Mouse (Mus musculus) stomach, embryonic 15.5 days (tissue): ENCODE results near the gene Shank3. TPM values are rescaled to one million over a fixed set of nuclear protein-coding genes. Genes with fewer than 3 reads are reported as not detected.

Experiments
- ATAC-seq: fragments of 200-750 bp; cut with Nextera tagmentation; 2 replicates; pipeline ENCODE4 v1.8.0; 2017; ENCODE audit warnings: low read depth, moderate number of reproducible peaks, moderate TSS enrichment; ENCODE audit not compliant: insufficient read depth, low FRiP score
- H3K27ac ChIP-seq: fragments of 300-500 bp; sonication (generic); 2 replicates; pipeline ENCODE4 v1.5.1; 2015; ENCODE audit warnings: mild to moderate bottlenecking, inconsistent platforms
- H3K27me3 ChIP-seq: fragments of 300-500 bp; sonication (generic); replicated peaks from 2 replicates; pipeline ENCODE4 v1.6.1; 2015; ENCODE audit warnings: inconsistent platforms
- H3K36me3 ChIP-seq: fragments of 300-500 bp; sonication (generic); 2 replicates; pipeline ENCODE4 v1.6.1; 2015; ENCODE audit warnings: inconsistent platforms
- H3K4me1 ChIP-seq: fragments of 300-500 bp; sonication (generic); 2 replicates; pipeline ENCODE4 v1.6.1; 2015; ENCODE audit warnings: inconsistent platforms
- H3K4me2 ChIP-seq: fragments of 300-500 bp; sonication (generic); 2 replicates; pipeline ENCODE4 v1.6.1; 2015; ENCODE audit warnings: mild to moderate bottlenecking, inconsistent platforms
- H3K4me3 ChIP-seq: fragments of 300-500 bp; sonication (generic); replicated peaks from 2 replicates; pipeline ENCODE4 v1.5.1; 2015; ENCODE audit warnings: inconsistent platforms
- H3K9ac ChIP-seq: fragments of 300-500 bp; sonication (generic); 2 replicates; pipeline ENCODE4 v1.6.1; 2015; ENCODE audit warnings: inconsistent platforms
- H3K9me3 ChIP-seq: fragments of 300-500 bp; sonication (generic); 2 replicates; pipeline ENCODE4 v1.6.1; 2016; ENCODE audit warnings: inconsistent platforms
- WGBS: fragments of 180-500 bp; shearing (Covaris S2); methylation state at CpG from one replicate; pipeline ENCODE4 v1.1.7; 2015; 5-methylcytosine and 5-hydroxymethylcytosine counted together
- polyA plus RNA-seq: library from polyadenylated mRNA; unstranded; fragments of >200 nt; fragmentation: Nextera tagmentation; extraction: Ambion mirVana; gene quantifications from 2 replicates; pipeline ENCODE4 v1.2.1, GENCODE M21; 2015

Gene Shank3
- polyA plus RNA-seq, 1 experiment from 2014 or later: 1.9 TPM

DNA sequence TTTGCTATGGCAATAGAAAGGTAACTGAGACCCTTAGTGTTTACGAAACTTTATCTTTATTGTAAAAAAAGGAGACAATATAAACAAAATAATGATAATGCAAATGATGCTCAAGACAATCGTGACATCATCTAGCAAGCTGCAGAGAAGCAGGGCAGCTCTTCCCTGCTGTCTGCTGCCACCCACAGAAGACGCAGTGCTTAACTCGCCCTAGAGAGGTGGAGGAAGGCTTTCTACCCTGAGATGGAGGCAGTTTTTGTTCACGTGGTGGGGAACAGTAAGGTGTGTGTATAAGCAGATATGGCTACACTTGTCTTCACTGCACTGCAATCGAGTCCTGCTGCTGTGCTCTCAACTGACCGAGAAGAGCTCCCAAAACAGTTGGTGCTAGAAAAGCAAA lies 83.1 kb downstream of the Shank3 start:
- Histone ChIP-seq H3K4me1 (no peaks in the 10 kb centered on the region), H3K9me3 (no peaks in the 10 kb centered on the region), H3K4me3 (no peak overlapping the region), H3K27ac (no peak overlapping the region), H3K4me2 (no peak overlapping the region), H3K9ac (no peak overlapping the region), H3K27me3 (no peaks in the 10 kb centered on the region), H3K36me3 (0 out of 2 replicates have a peak, but pooled peaks cover 3% of the 10 kb centered on the region)
- 84% methylated on average over 7 of the region's 7 CpGs for WGBS
- ATAC-seq: no peak

- ATAC-seq: no peak
- Histone ChIP-seq H3K9ac (no peak overlapping the region), H3K36me3 (0 out of 2 replicates have a peak, but pooled peaks cover 3% of the 10 kb centered on the region), H3K27me3 (no peaks in the 10 kb centered on the region), H3K4me3 (no peak overlapping the region), H3K9me3 (no peaks in the 10 kb centered on the region), H3K4me2 (no peak overlapping the region), H3K27ac (no peak overlapping the region), H3K4me1 (no peaks in the 10 kb centered on the region)
- WGBS: 88% methylated on average over 5 of the region's 5 CpGs
These were observed 85.7 kb downstream of the Shank3 start for GRCm38 (mm10) chr15:89585101-89585500.

GRCm38 (mm10) chr15:89585631-89586030 lies 86.2 kb downstream of the Shank3 start:
- H3K4me2 ChIP-seq: no peak overlapping the region
- H3K27me3 ChIP-seq: no peaks in the 10 kb centered on the region
- H3K9ac ChIP-seq: no peak overlapping the region
- no peak for ATAC-seq
- H3K4me3 ChIP-seq: no peak overlapping the region
- H3K36me3 ChIP-seq: 0 out of 2 replicates have a peak, but pooled peaks cover 3% of the 10 kb centered on the region
- H3K9me3 ChIP-seq: no peaks in the 10 kb centered on the region
- no peaks in the 10 kb centered on the region for H3K4me1 ChIP-seq
- no peak overlapping the region for H3K27ac ChIP-seq
- WGBS: 90% methylated on average over 11 of the region's 11 CpGs

DNA sequence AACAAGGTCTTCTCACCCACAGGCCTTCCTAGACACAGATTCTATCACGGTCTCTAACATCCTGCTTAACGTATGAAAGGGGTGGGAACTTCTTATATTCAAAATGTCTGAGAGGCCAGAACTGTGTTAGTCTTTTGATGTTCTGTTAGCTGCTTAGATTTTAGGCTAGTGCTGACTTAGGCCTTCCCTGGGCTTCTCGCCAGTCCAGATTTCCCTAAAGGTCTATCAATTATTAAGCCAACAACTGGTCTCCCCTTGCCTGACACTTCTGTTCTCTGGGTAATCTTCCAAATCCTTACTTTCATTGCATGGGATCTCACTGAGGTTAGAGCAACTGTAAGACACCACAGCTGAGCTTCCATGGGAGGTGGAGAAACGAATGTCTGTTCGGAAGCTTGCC lies 89.7 kb downstream of the Shank3 start:
- Histone ChIP-seq H3K27ac (no peak overlapping the region), H3K4me3 (no peak overlapping the region), H3K36me3 (0 out of 2 replicates have a peak, but pooled peaks cover 3% of the 10 kb centered on the region), H3K9me3 (no peaks in the 10 kb centered on the region), H3K4me1 (no peaks in the 10 kb centered on the region), H3K9ac (no peak overlapping the region), H3K4me2 (no peak overlapping the region), H3K27me3 (no peaks in the 10 kb centered on the region)
- 76% methylated on average over 5 of the region's 5 CpGs for WGBS
- no peak for ATAC-seq

GRCm38 (mm10) chr15:89591317-89591716 lies 91.9 kb downstream of the Shank3 start:
- Histone ChIP-seq H3K4me1 (no peaks in the 10 kb centered on the region), H3K9me3 (no peaks in the 10 kb centered on the region), H3K27me3 (no peaks in the 10 kb centered on the region), H3K9ac (peak overlapping the region; percentile 45), H3K4me2 (peak overlapping the region; percentile 86), H3K4me3 (peak overlapping the region; percentile 64), H3K27ac (0 out of 2 replicates have a peak overlapping the region, but pooled peaks have one; percentile 8), H3K36me3 (no peaks in the 10 kb centered on the region)
- WGBS: 1% methylated on average over 30 of the region's 30 CpGs
- ATAC-seq: no peak

DNA sequence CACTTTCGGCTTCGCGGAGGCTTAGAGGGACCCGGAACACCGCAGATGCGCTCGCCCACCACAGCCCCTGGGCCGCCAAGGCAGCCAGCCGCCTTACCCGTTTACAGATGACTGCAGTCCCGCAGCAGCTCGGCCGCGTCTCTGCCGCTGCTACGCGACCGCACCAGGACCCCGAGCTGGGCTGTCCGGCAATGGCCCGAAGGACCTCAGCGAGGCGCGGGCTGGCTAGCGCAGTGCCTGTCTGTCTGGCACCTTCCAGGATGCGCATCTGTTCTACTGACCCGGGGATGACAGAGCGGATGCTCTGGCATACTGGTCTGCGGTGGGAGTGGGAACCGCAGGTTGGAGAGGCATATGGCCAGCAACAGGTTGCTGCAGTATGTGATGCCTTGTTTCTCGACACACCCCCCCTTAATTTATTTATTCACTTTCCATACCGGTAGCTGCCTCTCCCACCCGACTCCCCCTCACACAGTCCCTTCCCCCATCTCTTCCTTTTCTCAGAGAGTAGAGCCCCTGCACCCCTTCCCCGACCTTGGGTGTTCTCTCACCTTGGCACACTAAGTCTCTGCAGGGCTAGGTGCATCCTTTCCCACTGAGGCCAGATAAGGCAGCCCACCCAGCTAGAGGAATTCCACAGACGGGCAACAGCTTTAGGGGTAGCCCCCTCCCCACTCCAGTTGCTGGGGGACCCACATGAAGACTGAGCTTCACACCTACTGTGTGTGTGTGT lies 92.5 kb downstream of the Shank3 start, which contains the start of gene Rabl2:
Gene Rabl2 (minus strand): TSS at position 201 of the 733 bp plus-strand sequence.
- peak within 1 kb of the TSS; percentile 45 for H3K9ac ChIP-seq
- under 1% methylated on average over 35 of the region's 35 CpGs for WGBS
- H3K4me2 ChIP-seq: peak within 1 kb of the TSS; percentile 86
- no peaks in the 10 kb centered on the region for H3K36me3 ChIP-seq
- no peaks in the 10 kb centered on the region for H3K27me3 ChIP-seq
- H3K9me3 ChIP-seq: no peaks in the 10 kb centered on the region
- peak within 1 kb of the TSS; percentile 64 for H3K4me3 ChIP-seq
- ATAC-seq: peak; percentile 93
- peak within 1 kb of the TSS; percentile 8; the same call in 1 of the 2 replicates for H3K27ac ChIP-seq
- no peaks in the 10 kb centered on the region for H3K4me1 ChIP-seq

GRCm38 (mm10) chr15:89592548-89592947 lies 93.1 kb downstream of the Shank3 start:
- Histone ChIP-seq H3K36me3 (no peaks in the 10 kb centered on the region), H3K4me1 (no peaks in the 10 kb centered on the region), H3K4me2 (peak overlapping the region; percentile 86; the same call in 1 of the 2 replicates), H3K4me3 (peak overlapping the region; percentile 64; the same call in 1 of the 2 replicates), H3K27ac (no peak overlapping the region), H3K27me3 (no peaks in the 10 kb centered on the region), H3K9ac (no peak overlapping the region), H3K9me3 (no peaks in the 10 kb centered on the region)
- no peak for ATAC-seq
- WGBS: 53% methylated on average over 4 of the region's 4 CpGs

DNA sequence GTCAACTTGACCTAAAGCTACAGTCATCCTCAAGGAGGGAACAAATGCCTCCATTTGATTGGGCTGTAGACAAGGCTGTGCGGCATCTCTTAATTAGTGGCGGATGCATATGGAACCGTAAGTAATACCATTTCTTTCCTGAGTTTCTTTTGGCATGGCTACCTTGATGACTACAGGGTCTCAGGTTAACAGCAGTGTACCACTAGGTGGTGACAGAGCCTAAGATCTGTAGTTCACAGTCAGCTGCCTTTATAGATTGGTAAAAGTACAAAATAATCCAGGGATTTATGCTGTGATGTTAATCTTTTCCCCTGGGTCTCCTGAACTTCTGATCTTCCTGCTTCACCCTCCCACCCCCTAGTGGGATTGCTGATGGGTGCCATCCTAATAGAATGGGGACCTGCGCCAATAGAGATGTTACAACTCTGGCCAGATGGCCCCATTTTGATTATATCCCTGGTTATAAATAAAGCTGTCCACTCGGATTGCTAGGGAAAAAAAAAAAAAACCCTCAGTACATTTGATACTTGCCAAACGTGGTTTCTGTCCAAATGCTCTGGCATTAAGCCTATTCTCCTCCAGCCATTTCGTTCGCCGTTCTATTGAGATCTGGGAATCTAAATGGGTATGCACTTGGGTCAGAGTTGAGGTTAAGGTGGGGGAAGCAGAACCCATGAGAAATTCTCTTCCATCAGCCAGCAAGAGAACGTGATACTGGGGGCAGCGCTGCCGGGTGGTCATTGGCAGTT lies 106.6 kb downstream of the Shank3 start:
- no peak overlapping the region for H3K4me2 ChIP-seq
- no peaks in the 10 kb centered on the region for H3K27me3 ChIP-seq
- 62% methylated on average over 12 of the region's 12 CpGs for WGBS
- H3K4me3 ChIP-seq: no peak overlapping the region
- no peak overlapping the region for H3K9ac ChIP-seq
- ATAC-seq: no peak
- no peaks in the 10 kb centered on the region for H3K36me3 ChIP-seq
- no peak overlapping the region for H3K27ac ChIP-seq
- no peaks in the 10 kb centered on the region for H3K4me1 ChIP-seq
- no peaks in the 10 kb centered on the region for H3K9me3 ChIP-seq

DNA sequence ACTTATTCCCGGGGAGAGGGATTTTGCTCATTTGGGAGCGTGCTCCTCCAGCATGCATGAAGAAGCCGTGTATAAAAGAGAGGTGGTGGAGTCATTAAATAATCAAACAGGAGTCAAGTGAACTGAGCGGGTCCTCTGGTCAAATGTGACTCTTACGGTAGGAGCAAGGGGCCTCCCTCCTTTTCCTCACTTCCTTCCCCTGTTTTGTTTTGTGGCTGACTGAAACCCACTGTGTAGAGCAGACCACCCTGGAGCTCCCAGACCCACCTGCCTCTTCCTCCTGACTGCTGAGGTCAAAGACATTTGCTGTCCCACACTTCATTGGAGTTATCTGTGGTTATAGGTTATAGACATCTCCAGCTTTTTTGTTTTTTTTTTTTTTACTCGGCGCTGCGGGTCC lies 108.1 kb downstream of the Shank3 start:
- no peak overlapping the region for H3K9ac ChIP-seq
- H3K9me3 ChIP-seq: no peaks in the 10 kb centered on the region
- H3K4me1 ChIP-seq: no peaks in the 10 kb centered on the region
- no peaks in the 10 kb centered on the region for H3K36me3 ChIP-seq
- H3K4me2 ChIP-seq: no peak overlapping the region
- ATAC-seq: no peak
- H3K27me3 ChIP-seq: no peaks in the 10 kb centered on the region
- H3K27ac ChIP-seq: no peak overlapping the region
- H3K4me3 ChIP-seq: no peak overlapping the region
- 81% methylated on average over 8 of the region's 8 CpGs for WGBS

DNA sequence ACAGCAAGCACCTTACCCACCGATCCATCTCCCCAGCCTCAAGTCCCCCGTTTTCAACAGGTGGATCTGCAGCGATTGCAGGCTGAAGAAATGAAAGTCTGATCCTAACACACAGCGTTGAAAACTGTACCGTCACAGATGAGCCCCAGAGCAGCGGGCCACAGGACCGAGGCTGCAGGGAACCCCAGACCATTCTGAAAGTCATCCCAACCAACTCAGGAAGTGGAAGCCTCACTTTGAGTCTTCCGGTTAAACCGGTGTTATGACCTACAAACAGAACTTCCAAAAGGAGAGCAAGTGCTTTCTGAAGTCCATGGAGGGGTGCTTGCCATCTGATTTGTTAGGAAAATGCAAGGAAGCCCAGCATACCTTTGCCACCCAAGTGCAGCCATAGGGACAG lies 108.5 kb downstream of the Shank3 start:
- no peak overlapping the region for H3K4me2 ChIP-seq
- WGBS: 73% methylated on average over 9 of the region's 9 CpGs
- H3K27me3 ChIP-seq: no peaks in the 10 kb centered on the region

More for the DNA sequence above, 108.5 kb downstream of the Shank3 start:
- H3K4me3 ChIP-seq: no peak overlapping the region
- H3K9me3 ChIP-seq: no peaks in the 10 kb centered on the region
- no peak for ATAC-seq
- no peaks in the 10 kb centered on the region for H3K4me1 ChIP-seq
- H3K36me3 ChIP-seq: no peaks in the 10 kb centered on the region
- H3K9ac ChIP-seq: no peak overlapping the region
- no peak overlapping the region for H3K27ac ChIP-seq
